Mouse (Mus musculus) spleen, embryonic (tissue): Measurements from ENCODE around the gene Dytn.
"Not testable (repeated sequence)": the region's sequence is repeated elsewhere in the genome, so short reads cannot be mapped to it uniquely, and the experiment has no call there.

Source experiments
- CTCF ChIA-PET: fragments of 350-600 bp; sonication (Branson Sonifier 250); formaldehyde crosslinking; loops from one replicate; lab custom pipeline; 2022; lab: Charles Lee

Gene Dytn

DNA sequence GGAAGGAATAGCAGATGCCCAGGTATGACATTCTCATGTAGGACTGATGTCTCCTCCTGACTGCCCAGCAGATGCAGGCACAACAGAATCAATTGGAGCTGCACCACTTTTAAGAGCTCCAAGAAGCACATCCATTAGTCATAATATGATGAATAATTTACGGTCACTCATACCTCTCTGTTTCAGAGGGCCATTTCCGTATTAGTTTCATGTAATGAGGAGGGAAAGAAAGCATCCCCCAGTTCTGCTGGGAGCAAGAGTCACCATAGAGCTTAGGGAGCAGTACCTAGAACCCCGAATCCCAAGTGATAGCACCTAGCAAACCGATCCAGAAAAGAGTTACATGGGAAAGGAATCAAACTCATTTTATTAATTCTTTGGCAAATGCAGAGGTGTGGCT is at the start of gene Dytn:
TSS of gene Dytn (minus strand) at position 101 of the 400 bp plus-strand sequence.
- CTCF ChIA-PET: no interaction called here

DNA sequence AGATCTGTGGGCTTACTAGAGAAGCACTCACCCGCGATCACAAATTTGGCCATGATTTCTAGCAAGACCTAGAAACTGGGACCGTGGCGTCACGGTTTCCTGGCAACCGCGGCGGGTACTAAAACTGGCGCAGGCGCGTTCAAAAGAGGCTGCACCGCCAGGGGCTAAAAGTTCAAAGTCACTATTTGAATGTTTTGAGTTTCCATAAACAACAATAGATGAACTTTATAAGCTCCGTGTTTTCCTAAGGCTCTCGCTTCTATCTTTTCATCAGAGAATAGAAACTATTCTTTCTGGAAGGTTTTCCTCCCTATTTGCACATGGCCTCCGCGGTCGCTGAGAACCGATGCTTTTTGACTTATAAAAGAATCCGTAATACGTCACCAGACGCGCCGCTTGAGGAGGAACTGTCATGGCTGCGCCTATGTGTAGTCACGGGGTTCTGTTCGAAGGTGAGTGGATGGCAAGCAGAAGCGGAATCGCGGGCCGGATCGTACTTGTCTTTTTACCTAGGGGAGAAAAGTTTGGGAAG is 43.6 kb upstream of the Dytn start, which contains the start of the genes Mdh1b and Fastkd2:
TSS of gene Mdh1b (minus strand) at position 79 of the 532 bp plus-strand sequence.
TSS of gene Fastkd2 (plus strand) at position 375 of the 532 bp plus-strand sequence.
- CTCF ChIA-PET: no interaction called here

DNA sequence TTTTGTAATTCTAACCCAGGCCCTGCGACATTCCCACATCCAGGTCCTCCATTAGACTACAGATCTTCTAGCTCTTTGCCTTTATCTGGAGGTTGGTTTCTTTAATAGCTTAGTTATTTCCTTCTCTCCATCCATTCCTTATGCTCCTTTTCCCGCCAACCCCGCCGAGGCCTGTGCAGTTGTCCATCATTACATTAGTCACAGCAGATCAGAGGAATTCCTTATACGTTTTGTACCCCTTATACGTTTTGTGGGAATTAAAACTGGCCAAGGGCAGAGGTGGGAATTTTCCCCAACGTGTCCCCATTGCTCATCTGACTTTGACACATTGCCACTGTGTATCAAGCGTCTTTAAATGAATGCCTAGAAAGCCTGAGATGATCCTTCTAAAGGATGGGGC is 43.1 kb upstream of the Dytn start:
- CTCF ChIA-PET: no interaction called here

GRCm38 (mm10) chr1:63720161-63720560 is 33.4 kb upstream of the Dytn start:
- CTCF ChIA-PET: no interaction called here

DNA sequence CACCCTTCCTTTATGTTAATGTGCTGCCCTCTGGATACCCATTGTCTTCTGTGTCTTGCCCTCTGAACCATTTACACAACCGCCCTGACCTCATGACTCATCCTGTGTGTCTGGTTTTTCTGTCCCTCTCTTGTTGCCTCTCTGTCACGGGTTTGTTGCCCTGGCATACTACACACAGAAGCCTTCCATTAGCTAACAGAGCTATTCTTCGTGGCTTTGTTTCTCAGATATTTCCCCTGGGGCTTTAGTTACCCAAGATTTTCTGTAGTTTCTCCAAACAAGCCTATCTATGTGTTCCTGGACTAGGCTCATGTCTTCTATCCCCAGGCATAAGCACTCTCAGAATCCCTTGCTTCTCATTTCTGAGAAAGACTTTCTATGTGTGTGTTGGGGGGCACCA is 22.1 kb upstream of the Dytn start:
- CTCF ChIA-PET: no interaction called here

DNA sequence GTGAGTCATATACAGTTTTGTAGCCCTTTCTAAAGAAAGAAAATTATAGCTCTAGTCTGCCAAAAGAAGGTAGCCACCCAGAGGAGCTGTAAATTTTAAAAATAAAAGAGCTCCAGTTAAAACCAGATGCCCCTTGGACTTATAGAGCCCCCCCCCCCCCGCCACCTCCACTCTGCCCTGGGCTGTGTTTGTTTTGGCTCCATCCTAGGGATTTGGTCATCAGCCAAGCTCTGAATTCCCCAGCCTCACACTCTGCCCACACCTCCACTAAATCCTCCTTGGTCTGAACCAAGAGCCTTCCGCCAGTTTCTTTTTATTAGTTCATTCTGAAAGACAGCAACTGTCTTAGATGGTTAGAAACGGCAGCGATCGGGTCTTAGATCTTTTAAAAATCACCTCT is 19.0 kb upstream of the Dytn start:
- CTCF ChIA-PET: no interaction called here

DNA sequence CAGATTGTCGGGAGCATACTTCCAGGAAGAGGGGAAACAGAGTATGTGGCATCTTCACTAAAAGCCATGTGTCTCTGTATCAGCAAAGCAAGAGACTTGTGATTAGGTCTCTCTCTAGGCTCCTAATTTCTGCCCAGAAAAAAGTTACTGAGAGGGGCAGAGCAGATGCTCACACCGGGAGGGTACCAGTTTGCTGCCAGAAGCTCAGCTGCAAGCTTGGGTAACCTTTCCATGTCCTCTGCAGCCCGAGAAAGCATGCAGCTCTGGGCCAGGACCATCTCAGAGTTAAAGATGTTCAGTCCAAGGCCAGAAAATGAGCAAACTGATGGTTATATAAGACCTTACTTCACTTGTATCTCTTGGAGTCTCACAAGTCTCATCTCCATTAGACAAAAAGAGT is 10.1 kb upstream of the Dytn start:
- CTCF ChIA-PET: interaction anchor here (0.6 kb wide), 1 partner anchor 892 kb away, joined by 3 read pairs; no protein-coding TSS in a partner anchor

- CTCF ChIA-PET: interaction anchor here (0.6 kb wide), 1 partner anchor 765 kb away, joined by 11 read pairs; no protein-coding TSS in a partner anchor
Observed at GRCm38 (mm10) chr1:63675975-63676374, 10.8 kb downstream of the Dytn start.

DNA sequence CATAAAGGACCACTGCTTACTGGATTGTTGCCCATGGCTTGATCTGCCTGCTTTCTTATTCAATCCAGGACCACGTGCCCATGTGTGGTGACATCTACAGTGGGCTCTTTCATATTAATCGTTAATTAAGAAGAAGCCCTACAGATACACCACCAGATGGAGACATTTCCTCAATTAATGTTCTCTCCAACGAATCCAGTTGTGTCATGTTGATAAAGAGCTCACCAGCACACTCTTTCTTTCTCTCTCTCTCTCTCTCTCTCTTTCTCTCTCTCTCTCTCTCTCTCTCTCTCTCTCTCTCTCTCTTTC is 17.9 kb downstream of the Dytn start:
- CTCF ChIA-PET: interaction anchor here (0.7 kb wide), 1 partner anchor 606 kb away, joined by 4 read pairs; no protein-coding TSS in a partner anchor

GRCm38 (mm10) chr1:63667949-63668851 is 18.5 kb downstream of the Dytn start:
- CTCF ChIA-PET: interaction anchor here (0.5 kb wide), 1 partner anchor 794 kb away, joined by 5 read pairs; no protein-coding TSS in a partner anchor

DNA sequence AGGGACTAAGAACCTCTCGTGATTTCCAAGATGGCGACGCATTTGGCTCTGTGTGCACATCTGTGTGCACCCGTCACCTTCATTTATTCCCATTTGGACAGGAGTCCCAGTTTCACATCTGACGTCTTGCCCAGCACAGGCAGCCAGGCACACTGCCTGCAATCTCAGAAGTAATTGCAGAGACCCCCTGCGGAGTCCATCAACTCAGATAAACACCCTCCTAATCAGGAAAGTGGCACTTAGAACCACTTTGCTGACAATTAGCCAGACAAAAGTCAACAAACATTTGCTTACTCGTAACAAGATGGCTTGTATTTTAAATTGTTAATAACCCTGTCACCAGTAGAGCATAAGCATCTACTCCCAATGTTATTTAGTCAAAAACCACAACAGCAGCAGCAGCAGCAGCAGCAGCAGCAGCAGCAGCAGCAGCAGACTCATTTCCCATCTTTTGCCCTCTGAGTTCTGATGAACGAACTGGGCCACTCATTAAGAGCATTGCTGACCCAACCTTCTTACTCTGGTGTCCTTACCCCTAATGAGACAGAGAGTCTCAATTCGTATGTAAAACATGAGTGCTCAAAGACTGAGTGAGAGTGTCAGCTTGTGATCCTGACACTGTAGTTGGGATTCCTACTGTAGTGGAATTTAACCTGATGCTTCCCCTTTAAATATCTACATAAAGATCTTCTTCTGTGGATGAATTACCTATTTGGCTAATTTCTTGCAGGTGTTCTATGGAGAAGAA is 19.4 kb downstream of the Dytn start:
- CTCF ChIA-PET: no interaction called here

DNA sequence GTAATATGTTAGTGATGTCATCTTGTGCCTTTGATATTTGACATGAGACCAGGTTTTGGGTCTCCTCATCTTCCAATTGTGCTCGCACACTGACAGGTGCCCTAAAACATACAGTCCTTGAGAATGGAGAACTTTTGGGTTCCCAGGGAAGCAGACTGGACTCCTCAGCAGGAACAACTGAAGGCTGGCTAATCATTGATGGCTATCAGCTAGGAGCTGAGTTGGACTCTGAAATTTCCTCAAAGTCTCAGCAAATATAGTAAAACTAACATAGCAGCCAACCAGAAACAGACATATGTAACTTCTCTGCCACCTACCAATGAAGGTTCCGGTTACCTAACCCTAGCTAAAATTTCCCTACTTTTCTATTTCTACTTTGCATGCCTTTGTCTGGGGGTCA is 20.6 kb downstream of the Dytn start:
- CTCF ChIA-PET: no interaction called here

DNA sequence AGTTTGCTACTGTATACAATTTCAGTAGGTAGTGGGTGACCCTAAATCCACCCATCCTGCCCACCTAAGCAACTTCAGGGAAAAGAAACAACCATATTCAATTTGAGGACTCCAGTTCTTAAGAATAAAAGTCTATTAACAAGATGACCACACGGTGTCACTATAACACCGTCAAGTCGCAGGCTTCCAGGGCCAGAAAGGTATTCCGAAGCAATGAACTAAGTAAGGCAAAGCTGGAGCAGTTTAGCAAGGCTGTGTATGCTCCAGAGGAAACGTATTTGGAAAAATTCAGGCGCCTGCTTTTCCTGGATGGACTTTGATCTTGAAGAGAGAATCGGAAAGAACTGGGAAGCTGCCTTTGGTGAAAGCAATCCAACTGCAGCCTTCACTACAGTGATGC is 27.1 kb downstream of the Dytn start:
- CTCF ChIA-PET: no interaction called here

GRCm38 (mm10) chr1:63658016-63658415 is 28.7 kb downstream of the Dytn start:
- CTCF ChIA-PET: no interaction called here

DNA sequence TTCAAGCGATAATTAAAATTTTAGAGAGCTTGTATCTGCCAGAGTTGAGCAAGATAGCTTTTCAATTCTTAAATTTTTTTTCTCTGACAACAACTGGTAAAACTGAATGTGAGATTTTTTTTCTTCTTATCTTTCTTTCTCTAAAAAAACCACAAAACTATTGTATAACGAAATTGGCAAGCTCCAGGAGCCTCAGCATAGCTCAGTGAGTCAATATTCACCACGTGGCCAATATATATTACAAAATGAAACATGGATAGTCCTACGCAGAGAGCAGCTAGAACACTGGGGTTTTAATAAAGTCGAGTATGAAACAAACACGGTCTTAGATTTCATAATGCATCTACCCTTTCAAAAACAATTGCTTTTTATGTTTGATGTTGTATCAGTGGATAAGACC is 46.8 kb downstream of the Dytn start:
- CTCF ChIA-PET: no interaction called here

DNA sequence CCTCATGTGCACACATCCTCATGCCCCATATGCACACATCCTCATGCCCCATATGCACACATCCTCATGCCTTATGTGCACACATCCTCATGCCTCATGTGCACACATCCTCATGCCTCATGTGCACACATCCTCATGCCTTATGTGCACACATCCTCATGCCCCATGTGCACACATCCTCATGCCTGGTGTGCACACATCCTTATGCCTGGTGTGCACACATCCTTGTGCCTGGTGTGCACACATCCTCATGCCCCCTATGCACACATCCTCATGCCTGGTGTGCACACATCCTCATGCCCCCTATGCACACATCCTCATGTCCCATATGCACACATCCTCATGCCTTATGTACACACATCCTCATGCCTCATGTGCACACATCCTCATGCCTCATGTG is 56.3 kb downstream of the Dytn start:
- CTCF ChIA-PET: not testable (repeated sequence)

DNA sequence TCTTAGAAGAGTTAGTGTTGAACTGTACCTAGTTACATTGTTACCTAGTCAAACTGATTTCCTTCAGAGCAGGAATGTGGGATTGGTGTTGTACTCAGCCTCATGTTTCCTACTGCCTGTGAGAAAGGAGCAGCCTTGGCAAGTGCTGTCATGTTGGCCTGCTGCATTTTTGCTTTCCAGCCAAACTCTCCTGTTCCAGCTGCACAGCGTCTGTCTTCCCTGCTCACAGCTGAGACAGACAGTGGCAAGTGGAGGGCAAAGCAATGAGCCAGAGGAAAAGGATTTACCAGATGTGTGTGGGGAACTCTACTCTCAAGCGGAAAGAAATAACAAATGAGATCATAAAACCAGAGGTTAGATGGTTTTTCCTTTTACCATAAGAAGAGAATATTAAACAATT is 58.5 kb downstream of the Dytn start:
- CTCF ChIA-PET: no interaction called here

- CTCF ChIA-PET: no interaction called here
Observed at GRCm38 (mm10) chr1:63615668-63616067, 71.1 kb downstream of the Dytn start, which contains the start of gene Gm39653. Gene Gm39653, plus strand, starts transcription at chr1:63615968.

DNA sequence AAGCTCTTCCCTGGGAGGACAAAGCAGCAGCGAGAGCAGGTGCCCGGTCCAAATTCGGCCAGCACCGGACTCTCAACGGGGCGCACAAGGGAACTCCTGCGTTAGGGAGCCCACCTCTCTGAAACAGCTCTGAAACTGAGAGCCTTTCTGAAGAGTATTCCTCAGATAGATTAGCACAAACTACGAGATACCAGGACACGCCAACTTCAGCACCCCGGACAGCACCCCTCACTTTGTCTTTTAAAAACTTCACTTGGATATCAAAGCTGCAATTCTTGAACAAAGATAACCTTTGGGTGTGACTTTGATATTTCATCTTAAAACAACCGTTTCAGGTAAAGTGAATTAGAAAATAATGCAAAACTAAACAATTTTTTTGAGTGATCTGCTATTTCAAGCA is 72.1 kb downstream of the Dytn start:
- CTCF ChIA-PET: no interaction called here

DNA sequence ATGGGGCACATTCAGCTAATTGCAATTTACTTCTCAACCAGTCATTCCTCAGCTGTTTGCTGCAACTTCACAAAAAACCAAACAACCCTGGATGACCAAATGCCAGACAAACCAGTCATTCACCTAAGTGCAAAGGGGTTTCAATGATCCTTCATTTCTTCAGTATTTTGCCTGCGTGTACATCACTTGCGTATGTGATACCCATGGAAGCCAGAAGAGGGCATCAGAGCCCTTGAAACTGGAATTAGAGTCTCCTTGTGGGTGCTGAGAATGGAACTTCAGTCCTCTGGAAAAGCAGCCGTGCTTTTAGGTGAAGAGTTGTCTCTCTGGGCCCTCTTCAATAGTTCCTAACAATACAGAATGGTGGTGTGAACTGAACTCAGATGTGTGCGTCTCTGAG is 77.1 kb downstream of the Dytn start:
- CTCF ChIA-PET: no interaction called here

DNA sequence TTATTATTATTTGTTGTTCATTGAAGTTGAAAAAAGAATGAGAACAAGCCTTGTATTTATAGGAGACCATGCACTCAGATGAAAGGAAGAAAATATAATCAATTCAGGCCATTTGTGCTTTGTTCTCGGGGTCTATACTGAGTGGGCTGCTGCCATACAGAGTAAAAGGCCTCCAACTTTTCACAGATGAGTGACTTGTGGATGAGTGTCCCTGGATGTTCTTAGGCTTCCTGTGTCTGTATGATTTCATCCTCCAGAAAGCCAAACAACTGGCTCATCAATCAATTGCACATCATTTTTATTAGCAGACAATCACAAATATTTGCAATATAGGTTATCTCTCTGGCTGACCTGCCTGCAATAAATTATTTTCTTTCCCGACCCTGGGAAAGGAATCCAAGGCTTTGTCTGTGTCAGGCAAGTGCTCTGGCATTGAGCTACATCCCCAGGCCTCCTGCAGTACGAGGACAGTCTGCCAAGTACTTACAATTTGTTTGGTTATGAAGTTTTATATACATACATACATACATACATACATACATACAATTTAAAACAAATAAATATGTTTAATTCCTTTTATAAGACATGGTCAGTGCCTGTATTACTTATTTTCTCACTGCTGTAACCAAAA is 82.7 kb downstream of the Dytn start:
- CTCF ChIA-PET: no interaction called here

GRCm38 (mm10) chr1:63586869-63587268 is 99.9 kb downstream of the Dytn start:
- CTCF ChIA-PET: no interaction called here
